Mouse (Mus musculus) E14TG2a.4 (cell line): Measurements from ENCODE around the gene Ddt.

Experiments used
- CTCF ChIP-seq: conservative IDR thresholded peaks from 2 replicates; pipeline ENCODE4 v1.5.1; 2014; ENCODE audit warnings: low read length
- NANOG ChIP-seq: IDR thresholded peaks from 2 replicates; pipeline ENCODE4 v1.6.1; 2014; ENCODE audit warnings: borderline replicate concordance, low read length, mixed read lengths
- POU5F1 ChIP-seq: IDR thresholded peaks from 2 replicates; pipeline ENCODE4 v1.6.1; 2014; ENCODE audit warnings: low read length, borderline replicate concordance

- TF ChIP-seq CTCF (no peak), POU5F1 (no peak), NANOG (no peak)
These were observed 49.2 kb upstream of the Ddt start, which contains the start of gene Gstt4 for GRCm38 (mm10) chr10:75822443-75822842.
